Mouse (Mus musculus) bone marrow macrophage, adult 2 months (primary cell): ENCODE data around the gene Wdr75.

Source experiments
- CTCF ChIP-seq: IDR thresholded peaks from 2 replicates; pipeline ENCODE4 v1.5.1; 2012; ENCODE audit warnings: low read depth, mild to moderate bottlenecking, low read length, moderate library complexity
- POLR2A ChIP-seq: IDR thresholded peaks from 2 replicates; pipeline ENCODE4 v1.6.1; 2012; ENCODE audit warnings: mild to moderate bottlenecking, low read depth, low read length, borderline replicate concordance

GRCm38 (mm10) chr1:45837736-45838135 lies 42.8 kb downstream of the Wdr75 start:
- TF ChIP-seq POLR2A (no peak), CTCF (no peak)
